Mouse (Mus musculus) hindbrain, embryonic 12.5 days (tissue): Measurements from ENCODE around the gene Tmcc1. TPM values are rescaled to one million over a fixed set of nuclear protein-coding genes. Genes with fewer than 3 reads are reported as not detected.
"Not testable (repeated sequence)": the region's sequence is repeated elsewhere in the genome, so short reads cannot be mapped to it uniquely, and the experiment has no call there.

Experiments
- ATAC-seq: fragments of 200-750 bp; cut with Nextera tagmentation; 2 replicates; pipeline ENCODE4 v1.8.0; 2017; ENCODE audit warnings: moderate TSS enrichment; ENCODE audit not compliant: low FRiP score
- H3K27ac ChIP-seq: fragments of 300-500 bp; sonication (generic); 2 replicates; pipeline ENCODE4 v1.5.1; 2016; ENCODE audit warnings: mild to moderate bottlenecking
- H3K27me3 ChIP-seq: fragments of 300-500 bp; sonication (generic); 2 replicates; pipeline ENCODE4 v1.6.1; 2016; ENCODE audit warnings: mild to moderate bottlenecking
- H3K36me3 ChIP-seq: fragments of 300-500 bp; sonication (generic); 2 replicates; pipeline ENCODE4 v1.6.1; 2016; ENCODE audit warnings: mild to moderate bottlenecking
- H3K4me1 ChIP-seq: fragments of 300-500 bp; sonication (generic); 2 replicates; pipeline ENCODE4 v1.6.1; 2016
- H3K4me2 ChIP-seq: fragments of 300-500 bp; sonication (generic); replicated peaks from 2 replicates; pipeline ENCODE4 v1.6.1; 2016; ENCODE audit warnings: mild to moderate bottlenecking
- H3K4me3 ChIP-seq: fragments of 300-500 bp; sonication (generic); 2 replicates; pipeline ENCODE4 v1.5.1; 2016; ENCODE audit warnings: mild to moderate bottlenecking
- H3K9ac ChIP-seq: fragments of 300-500 bp; sonication (generic); 2 replicates; pipeline ENCODE4 v1.6.1; 2016; ENCODE audit warnings: mild to moderate bottlenecking, moderate library complexity
- H3K9me3 ChIP-seq: fragments of 300-500 bp; sonication (generic); replicated peaks from 2 replicates; pipeline ENCODE4 v1.6.1; 2016; ENCODE audit warnings: mild to moderate bottlenecking
- WGBS: fragments of 180-500 bp; shearing (Covaris S2); methylation state at CpG from one replicate; pipeline ENCODE4 v1.1.7; 2016; 5-methylcytosine and 5-hydroxymethylcytosine counted together
- polyA plus RNA-seq: library from polyadenylated mRNA; unstranded; fragments of >200 nt; fragmentation: Nextera tagmentation; extraction: Ambion mirVana; gene quantifications from 2 replicates; pipeline ENCODE4 v1.2.1, GENCODE M21; 2016

Tmcc1 gene
- polyA plus RNA-seq: 29.1 and 33.0 TPM in 2 replicates

DNA sequence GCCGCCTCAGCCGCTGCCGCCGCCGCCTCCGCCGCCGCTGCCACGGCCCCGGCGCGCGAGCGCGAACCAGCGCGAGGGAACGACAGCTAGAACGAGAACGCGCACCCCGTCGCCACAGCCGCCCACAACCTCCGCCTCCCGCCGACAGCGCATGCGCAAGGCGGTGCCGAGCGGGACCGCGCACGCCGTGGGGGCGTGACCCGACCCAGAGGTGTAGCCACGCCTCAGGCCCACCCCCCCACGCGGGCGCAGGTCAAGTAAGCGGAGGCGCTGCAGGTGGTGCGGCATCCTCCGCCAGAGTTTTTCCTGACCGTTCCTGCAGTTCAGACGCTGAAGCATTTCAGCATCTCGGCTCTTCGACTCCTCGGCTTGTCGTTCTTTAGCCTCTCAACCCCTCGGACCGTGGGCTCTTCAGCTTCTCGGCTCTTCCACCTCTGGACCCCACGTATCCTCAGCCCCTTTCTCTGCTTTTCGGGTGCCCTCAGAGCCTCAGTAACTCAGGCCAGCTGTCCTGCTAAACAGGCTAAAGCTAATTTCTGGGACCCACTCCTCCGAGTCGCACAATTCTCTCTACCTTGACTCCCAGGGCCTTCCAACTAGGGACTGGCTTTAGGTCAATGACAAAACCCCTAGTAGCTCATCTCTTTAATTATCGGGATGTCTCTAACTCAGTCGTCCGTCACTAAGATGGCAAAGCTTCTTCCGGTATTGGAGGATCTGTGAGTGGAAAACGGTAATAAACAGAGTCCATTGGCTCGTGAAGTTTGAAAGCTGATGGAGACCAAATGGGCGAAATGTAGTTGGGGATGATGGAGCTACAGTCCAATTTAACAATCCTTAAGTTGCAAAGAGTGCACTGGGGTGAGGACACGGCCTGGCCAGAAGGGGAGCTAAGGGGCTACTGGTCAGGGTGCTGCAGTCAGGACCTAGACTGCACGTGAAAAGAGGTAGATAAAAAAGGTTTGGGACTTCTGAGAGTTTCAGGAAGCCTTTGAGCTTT, at the start of gene Tmcc1:
Gene Tmcc1, minus strand, starts transcription at position 93 of the 1,000 bp plus-strand sequence.
- H3K9ac ChIP-seq: peak within 1 kb of the TSS; percentile 90
- H3K4me1 ChIP-seq: peaks cover 22% of the 10 kb centered on the region
- WGBS: under 1% methylated on average over 48 of the region's 68 CpGs
- no peaks in the 10 kb centered on the region for H3K9me3 ChIP-seq
- no peaks in the 10 kb centered on the region for H3K36me3 ChIP-seq
- no peaks in the 10 kb centered on the region for H3K27me3 ChIP-seq
- H3K4me2 ChIP-seq: peak within 1 kb of the TSS; percentile 65
- H3K27ac ChIP-seq: peak within 1 kb of the TSS; percentile 83
- ATAC-seq: peak; percentile 92
- H3K4me3 ChIP-seq: peak within 1 kb of the TSS; percentile 73

DNA sequence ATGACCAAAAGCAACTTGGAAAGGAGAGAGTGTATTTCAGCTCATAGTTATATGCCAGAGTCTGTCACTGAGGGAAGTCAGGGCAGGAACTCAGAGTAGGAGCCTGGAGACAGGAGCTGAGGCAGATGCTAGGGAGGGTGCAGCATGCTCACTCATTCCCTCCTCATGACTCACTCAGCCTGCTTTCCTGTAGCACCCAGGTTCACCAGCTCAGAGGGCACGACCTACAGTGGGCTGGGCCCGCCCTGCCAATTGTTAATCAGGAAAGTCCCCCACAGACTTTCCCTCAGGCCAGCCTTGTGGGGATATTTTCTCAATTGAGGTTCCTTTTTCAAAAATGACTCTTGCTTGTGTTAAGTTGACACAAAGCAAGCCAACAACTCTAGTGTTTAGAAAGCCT, 47.1 kb upstream of the Tmcc1 start:
- ATAC-seq: no peak
- H3K9ac ChIP-seq: no peak overlapping the region
- H3K4me3 ChIP-seq: no peak overlapping the region
- H3K4me1 ChIP-seq: no peaks in the 10 kb centered on the region
- H3K9me3 ChIP-seq: no peaks in the 10 kb centered on the region
- H3K36me3 ChIP-seq: peaks cover 77% of the 10 kb centered on the region
- H3K27me3 ChIP-seq: no peaks in the 10 kb centered on the region
- no peak overlapping the region for H3K27ac ChIP-seq
- no peak overlapping the region for H3K4me2 ChIP-seq
- 89% methylated on average over 2 of the region's 2 CpGs for WGBS

DNA sequence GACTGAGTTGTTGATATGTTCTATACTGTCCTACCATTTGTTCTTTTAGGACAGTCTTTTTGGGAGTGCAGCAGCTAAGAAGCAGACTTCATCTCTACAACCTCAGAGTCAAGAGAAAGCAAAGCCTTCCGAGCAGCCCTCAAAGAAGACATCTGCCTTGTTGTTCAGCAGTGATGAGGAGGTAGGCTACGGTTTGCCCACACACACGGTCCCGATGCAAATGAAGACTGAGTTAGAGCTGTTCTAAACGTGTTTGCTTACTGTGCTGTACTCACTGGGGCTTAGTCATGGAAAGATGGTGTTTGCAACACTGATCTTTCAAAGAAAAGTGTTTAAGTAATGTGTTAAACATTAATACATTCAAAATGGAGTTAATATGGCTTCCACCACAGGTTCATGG, 44.8 kb upstream of the Tmcc1 start:
- Histone ChIP-seq H3K36me3 (peaks cover 70% of the 10 kb centered on the region), H3K9ac (no peak overlapping the region), H3K9me3 (no peaks in the 10 kb centered on the region), H3K4me3 (no peak overlapping the region), H3K27ac (no peak overlapping the region), H3K4me2 (no peak overlapping the region), H3K4me1 (no peaks in the 10 kb centered on the region), H3K27me3 (no peaks in the 10 kb centered on the region)
- 90% methylated on average over 5 of the region's 5 CpGs for WGBS
- no peak for ATAC-seq

DNA sequence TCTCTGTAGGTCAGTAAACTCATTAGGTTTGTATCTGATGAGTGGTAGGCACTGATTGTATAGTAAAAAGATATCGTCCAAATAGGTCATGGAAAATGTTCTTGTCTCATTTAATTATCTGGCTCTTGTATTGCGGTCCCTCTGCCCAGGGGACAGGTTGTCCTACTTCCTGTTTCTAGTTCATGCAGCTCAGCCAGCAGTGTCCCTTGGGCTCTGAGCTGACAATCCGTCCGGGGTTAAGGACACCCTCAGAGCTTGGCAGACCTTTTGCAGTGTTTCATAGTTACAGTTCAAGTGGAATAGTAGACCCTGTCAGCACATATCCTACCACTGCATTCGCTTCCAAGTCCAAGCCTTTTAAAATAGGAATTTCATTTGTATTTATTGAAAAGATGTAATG, 42.0 kb upstream of the Tmcc1 start:
- Histone ChIP-seq H3K4me2 (no peak overlapping the region), H3K4me3 (no peak overlapping the region), H3K9ac (no peak overlapping the region), H3K9me3 (no peaks in the 10 kb centered on the region), H3K27me3 (no peaks in the 10 kb centered on the region), H3K36me3 (peaks cover 75% of the 10 kb centered on the region), H3K27ac (no peak overlapping the region), H3K4me1 (no peaks in the 10 kb centered on the region)
- 88% methylated on average over 5 of the region's 5 CpGs for WGBS
- no peak for ATAC-seq

DNA sequence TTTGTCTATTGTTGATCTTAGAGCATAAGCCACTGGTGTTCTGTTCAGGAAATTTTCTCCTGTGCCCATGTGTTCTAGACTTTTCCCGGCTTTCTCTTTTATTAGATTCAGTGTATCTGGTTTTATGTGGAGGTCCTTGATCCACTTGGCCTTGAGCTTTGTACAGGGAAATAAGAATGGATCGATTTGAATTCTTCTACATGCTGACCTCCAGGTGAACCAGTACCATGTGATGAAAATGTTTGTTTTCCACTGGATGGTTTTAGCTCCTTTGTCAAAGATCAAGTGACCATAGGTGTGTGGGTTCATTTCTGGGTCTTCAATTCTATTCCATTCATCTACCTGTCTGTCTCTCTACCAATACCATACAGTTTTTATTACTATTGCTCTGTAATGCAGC, 41.5 kb upstream of the Tmcc1 start:
- H3K4me3 ChIP-seq, H3K4me2 ChIP-seq, H3K27ac ChIP-seq, ATAC-seq, H3K4me1 ChIP-seq, H3K9ac ChIP-seq, H3K27me3 ChIP-seq, H3K9me3 ChIP-seq: not testable (repeated sequence)
- peaks cover 73% of the 10 kb centered on the region for H3K36me3 ChIP-seq
- 96% methylated on average over 2 of the region's 2 CpGs for WGBS

DNA sequence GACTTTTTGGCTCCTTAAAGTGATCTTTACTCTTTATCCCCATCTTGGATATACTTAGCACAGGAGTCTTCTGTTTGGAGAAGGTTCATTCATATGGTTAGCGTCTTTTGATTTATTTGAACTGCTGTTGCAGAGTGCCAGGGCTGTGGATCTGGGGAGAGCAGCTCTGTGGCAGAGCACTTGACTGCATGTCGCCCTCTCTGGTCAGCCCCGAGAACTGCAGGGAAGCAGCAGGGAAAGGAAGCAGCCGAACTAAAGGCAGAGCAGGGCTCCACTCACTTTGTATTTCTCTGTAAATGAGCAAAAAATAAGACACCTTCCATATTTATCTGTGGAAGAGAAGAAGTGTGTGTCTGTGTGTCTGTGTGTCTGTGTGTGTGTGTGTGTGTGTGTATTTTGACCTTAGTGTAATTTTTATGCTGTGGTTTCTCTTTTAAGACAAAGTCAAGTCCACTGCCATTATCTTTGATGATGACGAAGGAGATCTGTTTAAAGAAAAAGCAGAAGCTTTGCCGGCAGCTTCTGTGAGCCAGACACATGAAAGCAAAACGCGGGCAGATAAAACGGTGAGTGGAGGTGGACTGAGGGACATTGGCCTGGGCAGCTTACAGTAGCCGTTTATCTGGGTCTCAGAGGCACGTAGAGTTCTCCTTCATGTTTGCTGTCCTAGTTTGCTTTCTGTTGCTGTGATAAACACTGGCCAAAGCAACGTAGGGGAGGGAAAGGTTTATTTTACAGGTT, 35.7 kb upstream of the Tmcc1 start:
- H3K9me3 ChIP-seq: no peaks in the 10 kb centered on the region
- no peak for ATAC-seq
- no peak overlapping the region for H3K4me3 ChIP-seq
- H3K27me3 ChIP-seq: no peaks in the 10 kb centered on the region
- H3K4me2 ChIP-seq: no peak overlapping the region
- WGBS: 66% methylated on average over 12 of the region's 12 CpGs
- H3K4me1 ChIP-seq: no peaks in the 10 kb centered on the region
- H3K36me3 ChIP-seq: peaks cover 75% of the 10 kb centered on the region
- no peak overlapping the region for H3K27ac ChIP-seq
- no peak overlapping the region for H3K9ac ChIP-seq

DNA sequence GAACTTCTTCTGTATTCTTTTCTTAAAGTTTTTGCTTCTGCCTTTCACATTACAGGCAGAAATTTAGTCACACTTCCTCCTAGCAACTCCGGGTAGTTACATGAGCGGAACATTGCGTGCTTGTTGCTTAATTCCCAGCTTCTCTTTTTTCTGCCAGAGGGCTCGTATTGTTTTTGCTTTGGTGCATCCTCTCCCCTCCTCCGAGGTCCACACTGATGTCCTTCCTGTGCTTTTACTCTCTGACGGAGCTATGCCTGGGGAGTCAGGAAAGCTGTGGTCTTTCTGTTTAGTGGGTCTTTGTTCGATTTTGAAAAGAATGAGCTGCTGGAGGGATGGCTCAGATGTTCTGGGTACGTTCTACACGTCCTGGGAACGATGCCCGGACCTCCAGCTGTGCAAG, 34.5 kb upstream of the Tmcc1 start:
- Histone ChIP-seq H3K9ac (no peak overlapping the region), H3K27me3 (no peaks in the 10 kb centered on the region), H3K4me1 (no peaks in the 10 kb centered on the region), H3K4me3 (no peak overlapping the region), H3K27ac (no peak overlapping the region), H3K4me2 (no peak overlapping the region), H3K36me3 (peaks cover 70% of the 10 kb centered on the region), H3K9me3 (no peaks in the 10 kb centered on the region)
- WGBS: 69% methylated on average over 11 of the region's 11 CpGs
- no peak for ATAC-seq

DNA sequence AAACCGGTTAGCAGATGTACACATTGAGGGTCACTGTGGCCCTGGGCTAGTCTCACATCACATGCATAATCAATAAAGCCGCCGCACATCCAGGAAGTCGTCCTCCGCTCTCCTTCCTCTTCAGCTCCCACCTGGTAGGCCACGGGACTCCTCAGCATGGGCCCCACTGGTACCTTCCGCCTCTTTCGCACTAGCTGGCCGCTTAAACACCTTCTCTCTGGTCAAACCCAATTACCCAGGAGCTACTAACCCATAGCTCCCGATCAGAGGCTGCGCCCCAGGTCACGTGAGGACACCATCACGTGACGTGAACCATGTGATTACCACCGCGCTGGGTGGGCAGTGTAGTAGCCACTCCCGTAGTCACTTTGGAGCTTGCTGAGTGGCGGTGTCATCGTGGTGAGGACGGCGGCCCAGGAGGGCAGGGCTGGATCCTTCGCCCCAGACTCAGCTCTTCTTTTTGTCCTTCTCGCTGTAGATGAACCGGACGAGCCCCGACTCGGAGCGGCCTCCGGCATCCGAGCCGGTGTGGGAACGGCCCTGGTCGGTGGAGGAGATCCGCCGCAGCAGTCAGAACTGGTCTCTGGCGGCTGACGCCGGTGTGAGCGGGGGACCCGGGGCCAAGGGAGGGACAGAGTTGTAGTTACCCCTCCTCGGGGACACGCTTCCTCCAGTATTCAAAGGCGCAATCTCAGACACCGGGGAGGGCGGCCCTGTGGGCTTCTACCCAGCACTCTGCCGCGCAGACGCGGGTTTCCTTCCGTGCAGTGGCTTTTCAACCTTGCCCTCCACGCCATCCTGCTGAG, 14.6 kb upstream of the Tmcc1 start, which contains the start of gene Washc2:
Gene Washc2, plus strand, starts transcription at position 310 of the 806 bp plus-strand sequence.
- peak within 1 kb of the TSS; percentile 84 for H3K4me3 ChIP-seq
- H3K36me3 ChIP-seq: peaks cover 23% of the 10 kb centered on the region
- peak within 1 kb of the TSS; percentile 85 for H3K27ac ChIP-seq
- no peaks in the 10 kb centered on the region for H3K27me3 ChIP-seq
- no peaks in the 10 kb centered on the region for H3K9me3 ChIP-seq
- H3K4me1 ChIP-seq: peaks cover 14% of the 10 kb centered on the region
- peak within 1 kb of the TSS; percentile 89 for H3K4me2 ChIP-seq
- peak within 1 kb of the TSS; percentile 84 for H3K9ac ChIP-seq
- ATAC-seq: peak; percentile 99
- WGBS: under 1% methylated on average over 51 of the region's 51 CpGs

DNA sequence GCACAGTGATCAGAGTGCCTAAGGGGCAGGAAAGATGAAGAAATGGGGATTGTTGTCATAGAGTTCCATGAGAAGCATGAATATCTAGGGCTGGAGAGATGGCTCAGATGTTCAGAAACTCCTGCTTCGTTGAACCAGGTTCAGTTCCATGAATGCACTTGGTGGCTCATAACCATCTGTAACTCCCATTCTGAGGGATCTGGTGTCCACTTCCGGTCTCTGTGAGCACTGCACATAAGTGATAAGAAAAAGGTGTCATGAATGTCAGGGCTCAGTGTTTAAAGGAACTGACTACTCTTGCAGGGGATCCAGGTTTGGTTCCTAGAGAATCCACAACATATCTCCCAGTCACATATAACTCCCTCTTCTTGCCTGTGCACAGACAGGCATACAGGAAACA, 6.4 kb upstream of the Tmcc1 start:
- H3K4me2 ChIP-seq: no peak overlapping the region
- ATAC-seq: no peak
- H3K9me3 ChIP-seq: no peaks in the 10 kb centered on the region
- 71% methylated on average over 2 of the region's 2 CpGs for WGBS
- no peaks in the 10 kb centered on the region for H3K27me3 ChIP-seq
- H3K4me3 ChIP-seq: no peak overlapping the region
- no peak overlapping the region for H3K27ac ChIP-seq
- no peaks in the 10 kb centered on the region for H3K36me3 ChIP-seq
- H3K9ac ChIP-seq: no peak overlapping the region
- H3K4me1 ChIP-seq: no peaks in the 10 kb centered on the region; the same call in 1 of the 2 replicates

DNA sequence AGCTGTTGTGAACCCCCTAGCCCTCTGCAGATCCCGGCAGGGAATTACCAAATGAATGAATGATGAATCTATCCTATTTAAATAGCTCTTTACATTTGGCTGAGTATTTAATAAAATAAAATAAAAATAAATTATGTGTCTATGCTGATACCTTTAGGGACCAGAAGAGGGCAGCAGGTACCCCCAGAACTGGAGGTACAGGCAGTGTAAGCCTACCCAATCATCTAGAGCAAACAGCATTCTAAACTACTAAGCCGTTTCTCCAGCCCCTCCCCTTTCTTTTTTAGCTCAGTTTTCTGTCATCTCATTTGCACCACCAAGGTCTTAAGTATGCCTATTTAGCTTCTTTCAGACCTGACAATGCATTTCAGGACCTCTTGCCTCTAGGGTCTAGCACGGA, 4.9 kb upstream of the Tmcc1 start:
- ATAC-seq: no peak
- Histone ChIP-seq H3K4me3 (no peak overlapping the region), H3K27ac (no peak overlapping the region), H3K9me3 (no peaks in the 10 kb centered on the region), H3K36me3 (no peaks in the 10 kb centered on the region), H3K4me2 (no peak overlapping the region), H3K9ac (no peak overlapping the region), H3K27me3 (no peaks in the 10 kb centered on the region), H3K4me1 (peaks cover 3% of the 10 kb centered on the region; the same call in 1 of the 2 replicates)
- 37% methylated on average over 3 of the region's 3 CpGs for WGBS

DNA sequence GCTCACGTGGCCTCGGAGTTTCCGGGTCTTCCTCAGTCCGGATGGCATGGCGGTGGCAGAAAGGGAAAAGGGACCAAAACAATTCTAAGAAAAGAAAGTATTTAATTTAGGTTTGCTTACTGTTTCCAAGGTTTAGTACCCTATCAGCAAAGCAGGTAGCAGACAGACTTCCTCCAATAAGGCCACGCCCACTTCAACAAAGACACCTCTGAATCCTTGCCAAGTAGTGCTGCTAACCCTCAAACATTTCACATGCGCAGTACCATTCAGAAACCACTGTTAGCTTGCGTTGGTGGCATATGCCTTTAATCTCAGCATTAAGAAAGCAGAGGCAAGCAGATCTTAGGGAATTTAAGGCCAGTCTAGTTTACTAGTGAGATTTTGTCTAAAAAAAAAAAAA, 2.5 kb upstream of the Tmcc1 start:
- no peak overlapping the region for H3K4me3 ChIP-seq
- ATAC-seq: no peak
- H3K9ac ChIP-seq: no peak overlapping the region
- 67% methylated on average over 8 of the region's 8 CpGs for WGBS
- H3K36me3 ChIP-seq: no peaks in the 10 kb centered on the region
- H3K27ac ChIP-seq: no peak overlapping the region
- H3K4me1 ChIP-seq: peaks cover 18% of the 10 kb centered on the region
- no peak overlapping the region for H3K4me2 ChIP-seq
- H3K9me3 ChIP-seq: no peaks in the 10 kb centered on the region
- H3K27me3 ChIP-seq: no peaks in the 10 kb centered on the region
